Mouse (Mus musculus) thymus, adult 2 months (tissue): ENCODE results near the gene Fnd3c2.

Source experiments
- CTCF ChIP-seq: fragments of 200-500 bp; IDR thresholded peaks from 2 replicates; pipeline ENCODE4 v1.5.1; 2012; ENCODE audit warnings: mild to moderate bottlenecking, control low read depth, low read length, moderate library complexity, borderline replicate concordance; ENCODE audit not compliant: control insufficient read depth, poor library complexity, insufficient read depth; ENCODE audit errors: extremely low read depth
- POLR2A ChIP-seq: fragments of 200-500 bp; IDR thresholded peaks from 2 replicates; pipeline ENCODE4 v1.6.1; 2012; ENCODE audit warnings: mild to moderate bottlenecking, low read length, control low read depth, moderate library complexity; ENCODE audit not compliant: control insufficient read depth, poor library complexity, insufficient read depth; ENCODE audit errors: extremely low read depth

DNA sequence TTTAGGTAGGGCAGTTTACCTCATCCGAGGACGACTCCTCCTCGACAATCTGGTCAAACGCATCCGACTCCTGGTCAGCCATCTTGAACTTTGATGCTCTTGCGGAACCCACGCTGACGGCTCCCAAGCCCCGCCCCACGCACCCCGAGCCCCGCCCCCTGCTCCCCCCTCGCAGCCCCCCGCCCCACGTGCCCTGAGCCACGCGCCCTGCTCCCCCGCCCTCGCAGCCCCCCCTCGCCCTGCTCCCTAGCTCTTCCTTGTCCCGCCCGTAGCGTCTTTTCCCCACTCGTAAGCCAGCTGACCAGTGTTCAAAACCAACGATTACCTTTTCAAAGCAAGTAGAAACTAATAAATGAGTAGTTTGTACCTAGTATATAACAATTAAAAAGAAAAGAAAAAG, 34.1 kb downstream of the Fnd3c2 start, which contains the start of gene Taf9b:
- TF ChIP-seq POLR2A (no peak), CTCF (no peak)
